Mouse (Mus musculus) T-helper 1 cell (primary cell): ENCODE results near the gene Spsb3.

Experiments
- in situ Hi-C: fragments of 300-600 bp; cut with MboI, MseI; formaldehyde crosslinking; loops from one replicate; pipeline ENCODE4 v1.15.1; 2025; ENCODE audit warnings: high pct_unique_total_duplicates

Gene Spsb3

GRCm38 (mm10) chr17:24886134-24886931 is at the start of gene Spsb3, which contains the start of gene Nubp2:
Gene Spsb3, plus strand, starts transcription at chr17:24886643.
Gene Nubp2, minus strand, starts transcription at chr17:24886349.
- in situ Hi-C loops = loop anchor here (5.0 kb wide), 1 partner anchor 39 kb away; no protein-coding TSS in a partner anchor

- in situ Hi-C loops = no loop called here
These were observed 46.6 kb upstream of the Spsb3 start, which contains the start of gene Hagh for GRCm38 (mm10) chr17:24839842-24840241. Gene Hagh, plus strand, starts transcription at chr17:24840143.

- in situ Hi-C loops = no loop called here
These were observed 46.1 kb upstream of the Spsb3 start for GRCm38 (mm10) chr17:24840341-24840740.

- in situ Hi-C loops = no loop called here
These were observed 45.3 kb upstream of the Spsb3 start for GRCm38 (mm10) chr17:24841133-24841532.

- in situ Hi-C loops = no loop called here
These were observed 43.8 kb upstream of the Spsb3 start for GRCm38 (mm10) chr17:24842631-24843030.

GRCm38 (mm10) chr17:24844525-24844924 is 41.9 kb upstream of the Spsb3 start:
- in situ Hi-C loops = no loop called here

- in situ Hi-C loops = loop anchor here (5.0 kb wide), 1 partner anchor 40 kb away; the partner anchor contains the start of genes Nubp2 and Spsb3
These were observed 39.1 kb upstream of the Spsb3 start for GRCm38 (mm10) chr17:24847386-24847785.

GRCm38 (mm10) chr17:24848600-24849031 is 37.8 kb upstream of the Spsb3 start:
- in situ Hi-C loops = loop anchor here (5.0 kb wide), 1 partner anchor 39 kb away; the partner anchor contains the start of genes Nubp2 and Spsb3

- in situ Hi-C loops = loop anchor here (5.0 kb wide), 1 partner anchor 38 kb away; the partner anchor contains the start of genes Nubp2 and Spsb3
These were observed 36.7 kb upstream of the Spsb3 start for GRCm38 (mm10) chr17:24849733-24850064.

GRCm38 (mm10) chr17:24850065-24850772 is 36.2 kb upstream of the Spsb3 start, which contains the start of gene Fahd1:
Gene Fahd1, minus strand, starts transcription at chr17:24850364.
- in situ Hi-C loops = no loop called here

- in situ Hi-C loops = no loop called here
These were observed 35.7 kb upstream of the Spsb3 start for GRCm38 (mm10) chr17:24850773-24851127.

GRCm38 (mm10) chr17:24851381-24852125 is 34.9 kb upstream of the Spsb3 start:
- in situ Hi-C loops = no loop called here

- in situ Hi-C loops = no loop called here
These were observed 30.5 kb upstream of the Spsb3 start for GRCm38 (mm10) chr17:24855838-24856464.

- in situ Hi-C loops = no loop called here
These were observed 29.9 kb upstream of the Spsb3 start for GRCm38 (mm10) chr17:24856589-24856988.

- in situ Hi-C loops = no loop called here
These were observed 28.5 kb upstream of the Spsb3 start for GRCm38 (mm10) chr17:24857831-24858470.

- in situ Hi-C loops = no loop called here
These were observed 27.5 kb upstream of the Spsb3 start for GRCm38 (mm10) chr17:24858967-24859366.

- in situ Hi-C loops = no loop called here
These were observed 26.4 kb upstream of the Spsb3 start for GRCm38 (mm10) chr17:24860076-24860475.

- in situ Hi-C loops = no loop called here
These were observed 24.7 kb upstream of the Spsb3 start for GRCm38 (mm10) chr17:24861785-24862184.

- in situ Hi-C loops = no loop called here
These were observed 20.7 kb upstream of the Spsb3 start, which contains the start of gene Igfals for GRCm38 (mm10) chr17:24865776-24866175. Gene Igfals, plus strand, starts transcription at chr17:24865997.

- in situ Hi-C loops = no loop called here
These were observed 18.5 kb upstream of the Spsb3 start for GRCm38 (mm10) chr17:24867914-24868313.
